Mouse (Mus musculus): Measurements from ENCODE around the gene Ehd1. TPM values are rescaled to one million over a fixed set of nuclear protein-coding genes. Genes with fewer than 3 reads are reported as not detected.

Ehd1 gene
- 50.9 and 58.1 TPM in 2 replicates for polyA plus RNA-seq (2014; fragmentation: Nextera tagmentation; extraction: Ambion mirVana)

DNA sequence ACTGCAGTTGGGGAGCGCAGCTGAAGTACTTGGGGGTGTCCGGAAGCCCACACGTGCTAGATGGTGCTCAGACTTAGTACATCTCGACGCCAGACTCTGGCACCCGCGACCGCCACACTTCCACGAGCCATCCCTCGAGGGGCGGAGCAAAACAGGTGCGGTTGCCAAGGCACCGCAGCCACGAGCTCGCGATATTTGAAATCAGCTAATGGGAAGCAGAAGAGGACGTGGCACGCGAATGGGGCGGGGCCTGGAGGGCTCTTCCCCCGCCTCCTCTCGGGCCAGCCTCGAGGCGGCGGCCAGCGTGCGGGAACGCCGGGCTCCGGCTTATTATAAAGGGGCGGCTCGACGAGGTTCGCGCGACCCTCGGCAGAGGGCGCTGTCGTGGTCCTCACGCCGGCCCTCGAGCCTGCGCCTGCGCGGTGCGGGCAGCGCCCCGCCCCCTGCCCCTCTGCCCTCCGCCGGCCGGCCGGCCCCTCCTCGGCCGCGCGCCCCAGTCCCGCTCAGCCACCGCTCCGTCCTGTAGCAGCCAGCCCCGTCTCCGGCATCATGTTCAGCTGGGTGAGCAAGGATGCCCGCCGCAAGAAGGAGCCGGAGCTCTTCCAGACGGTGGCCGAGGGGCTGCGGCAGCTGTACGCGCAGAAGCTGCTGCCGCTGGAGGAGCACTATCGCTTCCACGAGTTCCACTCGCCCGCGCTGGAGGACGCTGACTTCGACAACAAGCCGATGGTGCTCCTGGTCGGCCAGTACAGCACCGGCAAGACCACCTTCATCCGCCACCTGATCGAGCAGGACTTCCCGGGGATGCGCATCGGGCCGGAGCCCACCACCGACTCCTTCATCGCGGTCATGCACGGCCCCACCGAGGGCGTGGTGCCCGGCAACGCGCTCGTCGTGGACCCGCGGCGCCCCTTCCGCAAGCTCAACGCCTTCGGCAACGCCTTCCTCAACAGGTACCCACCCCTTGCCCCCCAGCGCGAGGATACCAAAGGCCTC is at the start of gene Ehd1:
Gene Ehd1 (plus strand): TSS at position 300 of the 996 bp plus-strand sequence.
- peaks cover 5% of the 10 kb centered on the region for H3K4me1 ChIP-seq (ENCODE audit: control insufficient read depth, insufficient read depth, low read length)
- ATAC-seq (replicated peaks; ENCODE audit: insufficient number of reproducible peaks, low FRiP score, low TSS enrichment, low read depth) (peak; percentile 89), DNase-seq (ENCODE audit: low spot score) (peak; percentile 98)
- H3K4me2 ChIP-seq (ENCODE audit: low read depth, low read length): peak within 1 kb of the TSS; percentile 93
- WGBS: under 1% methylated on average over 105 of the region's 106 CpGs
- H3K27ac ChIP-seq (replicated peaks; ENCODE audit: low read depth, low read length): peak within 1 kb of the TSS; percentile 62
- H3K27me3 ChIP-seq (ENCODE audit: control insufficient read depth, insufficient read depth, low read length): no peaks in the 10 kb centered on the region
- peak within 1 kb of the TSS; percentile 83 for H3K9ac ChIP-seq (replicated peaks; ENCODE audit: low read length)
- no peaks in the 10 kb centered on the region for H3K9me3 ChIP-seq (replicated peaks; ENCODE audit: control insufficient read depth, low read length)
- H3K36me3 ChIP-seq (replicated peaks; ENCODE audit: control insufficient read depth, insufficient read depth, low read depth, low read length): peaks cover 4% of the 10 kb centered on the region
- H3K4me3 ChIP-seq (ENCODE audit: low read depth, low read length): peak within 1 kb of the TSS; percentile 83

DNA sequence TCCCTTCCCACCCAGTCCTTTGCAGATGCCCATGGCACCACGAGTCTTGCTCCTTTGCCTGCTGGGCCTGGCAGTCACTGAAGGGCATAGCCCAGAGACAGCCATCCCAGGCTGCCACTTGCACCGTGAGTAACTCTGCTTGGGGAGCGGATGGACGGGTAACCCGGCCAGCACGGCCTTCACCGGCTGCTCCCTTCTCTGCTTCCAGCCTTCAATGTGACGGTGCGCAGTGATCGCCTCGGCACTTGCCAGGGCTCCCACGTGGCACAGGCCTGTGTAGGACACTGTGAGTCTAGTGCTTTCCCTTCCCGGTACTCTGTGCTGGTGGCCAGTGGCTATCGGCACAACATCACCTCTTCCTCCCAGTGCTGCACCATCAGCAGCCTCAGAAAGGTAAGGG is 49.8 kb upstream of the Ehd1 start:
- no peak overlapping the region for H3K9ac ChIP-seq (replicated peaks; ENCODE audit: low read length)
- H3K4me3 ChIP-seq (ENCODE audit: low read depth, low read length): no peak overlapping the region
- DNase-seq (ENCODE audit: low spot score) (no peak), ATAC-seq (replicated peaks; ENCODE audit: insufficient number of reproducible peaks, low FRiP score, low TSS enrichment, low read depth) (0 out of 2 replicates have a peak, but pooled peaks have one; percentile 32)
- no peaks in the 10 kb centered on the region for H3K4me1 ChIP-seq (ENCODE audit: control insufficient read depth, insufficient read depth, low read length)
- no peaks in the 10 kb centered on the region for H3K9me3 ChIP-seq (replicated peaks; ENCODE audit: control insufficient read depth, low read length)
- peaks cover 2% of the 10 kb centered on the region; the same call in 1 of the 2 replicates for H3K36me3 ChIP-seq (replicated peaks; ENCODE audit: control insufficient read depth, insufficient read depth, low read depth, low read length)
- WGBS: 86% methylated on average over 14 of the region's 14 CpGs
- no peak overlapping the region for H3K27ac ChIP-seq (replicated peaks; ENCODE audit: low read depth, low read length)
- H3K27me3 ChIP-seq (ENCODE audit: control insufficient read depth, insufficient read depth, low read length): no peaks in the 10 kb centered on the region
- no peak overlapping the region for H3K4me2 ChIP-seq (ENCODE audit: low read depth, low read length)

DNA sequence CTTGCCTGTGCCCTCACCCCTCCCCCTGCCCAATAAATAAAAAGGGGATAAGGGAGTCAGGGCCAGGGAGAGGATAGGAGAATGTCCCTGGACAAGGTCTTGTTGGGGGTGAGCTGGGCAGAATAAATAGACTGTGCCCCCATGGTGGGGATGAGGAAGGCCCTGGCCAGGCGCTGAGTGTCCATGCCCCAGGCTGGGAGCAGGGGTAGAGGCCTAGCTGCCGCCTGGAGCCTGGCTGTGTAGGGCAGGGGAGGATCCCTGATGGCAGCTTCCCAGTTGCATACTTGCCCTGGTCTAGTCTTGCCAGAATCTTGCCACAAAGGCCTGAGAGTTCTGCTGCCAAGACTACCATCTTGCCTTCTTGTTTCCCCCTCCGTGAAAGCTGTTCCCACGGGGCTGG is 48.7 kb upstream of the Ehd1 start:
- H3K27ac ChIP-seq (replicated peaks; ENCODE audit: low read depth, low read length): no peak overlapping the region
- no peaks in the 10 kb centered on the region for H3K9me3 ChIP-seq (replicated peaks; ENCODE audit: control insufficient read depth, low read length)
- no peak overlapping the region for H3K4me2 ChIP-seq (ENCODE audit: low read depth, low read length)
- 79% methylated on average over 4 of the region's 4 CpGs for WGBS
- no peak overlapping the region for H3K4me3 ChIP-seq (ENCODE audit: low read depth, low read length)
- H3K27me3 ChIP-seq (ENCODE audit: control insufficient read depth, insufficient read depth, low read length): no peaks in the 10 kb centered on the region
- peaks cover 2% of the 10 kb centered on the region; the same call in 1 of the 2 replicates for H3K36me3 ChIP-seq (replicated peaks; ENCODE audit: control insufficient read depth, insufficient read depth, low read depth, low read length)
- H3K4me1 ChIP-seq (ENCODE audit: control insufficient read depth, insufficient read depth, low read length): no peaks in the 10 kb centered on the region
- ATAC-seq (replicated peaks; ENCODE audit: insufficient number of reproducible peaks, low FRiP score, low TSS enrichment, low read depth) (no peak), DNase-seq (ENCODE audit: low spot score) (no peak)
- H3K9ac ChIP-seq (replicated peaks; ENCODE audit: low read length): no peak overlapping the region

DNA sequence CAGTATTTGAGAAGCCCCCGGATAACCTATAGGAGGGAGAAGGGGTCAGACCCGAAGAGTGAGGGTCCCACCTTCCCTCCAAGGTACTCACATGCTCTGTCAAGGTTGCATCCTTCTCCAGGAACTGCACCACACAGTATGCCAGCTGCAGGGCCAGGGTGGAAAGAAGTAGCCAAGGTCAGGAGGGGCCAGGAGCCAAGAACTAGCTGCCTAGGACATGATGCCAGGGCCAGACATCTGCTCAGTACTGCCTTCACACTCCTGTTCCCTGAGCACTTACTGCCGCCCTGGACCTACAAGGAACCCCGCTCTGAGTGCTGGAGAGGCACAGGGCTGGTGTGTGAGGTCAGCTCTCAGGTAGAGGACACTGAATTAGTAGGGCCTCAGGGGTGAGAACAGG is 46.1 kb upstream of the Ehd1 start:
- H3K9me3 ChIP-seq (replicated peaks; ENCODE audit: control insufficient read depth, low read length): no peaks in the 10 kb centered on the region
- DNase-seq (ENCODE audit: low spot score): no peak
- H3K4me2 ChIP-seq (ENCODE audit: low read depth, low read length): no peak overlapping the region
- H3K9ac ChIP-seq (replicated peaks; ENCODE audit: low read length): no peak overlapping the region
- H3K4me3 ChIP-seq (ENCODE audit: low read depth, low read length): no peak overlapping the region
- H3K4me1 ChIP-seq (ENCODE audit: control insufficient read depth, insufficient read depth, low read length): peaks cover 3% of the 10 kb centered on the region; the same call in 1 of the 2 replicates
- no peaks in the 10 kb centered on the region for H3K27me3 ChIP-seq (ENCODE audit: control insufficient read depth, insufficient read depth, low read length)
- H3K36me3 ChIP-seq (replicated peaks; ENCODE audit: control insufficient read depth, insufficient read depth, low read depth, low read length): peaks cover 2% of the 10 kb centered on the region; the same call in 1 of the 2 replicates
- no peak overlapping the region for H3K27ac ChIP-seq (replicated peaks; ENCODE audit: low read depth, low read length)
- 82% methylated on average over 4 of the region's 4 CpGs for WGBS
- no peak for ATAC-seq (replicated peaks; ENCODE audit: insufficient number of reproducible peaks, low FRiP score, low TSS enrichment, low read depth)

DNA sequence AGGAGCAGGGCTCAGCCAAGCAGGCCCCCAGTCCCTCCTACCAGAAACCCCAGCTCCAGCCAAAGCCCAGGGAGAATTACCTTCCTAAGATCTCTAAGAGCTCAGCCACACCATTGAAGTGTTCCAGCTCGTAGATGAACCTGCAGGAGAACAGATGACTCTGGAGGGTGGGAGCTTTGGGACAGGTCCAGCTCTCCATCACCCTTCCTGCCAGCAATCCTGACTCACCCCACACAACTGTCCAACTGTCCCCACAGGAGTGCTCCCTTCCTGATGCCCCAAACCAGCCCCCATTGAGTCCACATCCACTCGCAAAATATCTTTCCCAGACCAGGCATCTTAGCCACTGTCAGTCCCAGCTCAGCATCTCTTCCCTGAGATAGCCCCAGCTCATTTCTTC is 45.5 kb upstream of the Ehd1 start:
- Histone ChIP-seq H3K9me3 (replicated peaks; ENCODE audit: control insufficient read depth, low read length) (no peaks in the 10 kb centered on the region), H3K4me1 (ENCODE audit: control insufficient read depth, insufficient read depth, low read length) (peaks cover 3% of the 10 kb centered on the region; the same call in 1 of the 2 replicates), H3K27ac (replicated peaks; ENCODE audit: low read depth, low read length) (no peak overlapping the region), H3K4me2 (ENCODE audit: low read depth, low read length) (no peak overlapping the region), H3K9ac (replicated peaks; ENCODE audit: low read length) (no peak overlapping the region), H3K4me3 (ENCODE audit: low read depth, low read length) (no peak overlapping the region), H3K36me3 (replicated peaks; ENCODE audit: control insufficient read depth, insufficient read depth, low read depth, low read length) (peaks cover 2% of the 10 kb centered on the region; the same call in 1 of the 2 replicates), H3K27me3 (ENCODE audit: control insufficient read depth, insufficient read depth, low read length) (no peaks in the 10 kb centered on the region)
- DNase-seq (ENCODE audit: low spot score): no peak
- no peak for ATAC-seq (replicated peaks; ENCODE audit: insufficient number of reproducible peaks, low FRiP score, low TSS enrichment, low read depth)
- WGBS: 68% methylated on average over 2 of the region's 2 CpGs

DNA sequence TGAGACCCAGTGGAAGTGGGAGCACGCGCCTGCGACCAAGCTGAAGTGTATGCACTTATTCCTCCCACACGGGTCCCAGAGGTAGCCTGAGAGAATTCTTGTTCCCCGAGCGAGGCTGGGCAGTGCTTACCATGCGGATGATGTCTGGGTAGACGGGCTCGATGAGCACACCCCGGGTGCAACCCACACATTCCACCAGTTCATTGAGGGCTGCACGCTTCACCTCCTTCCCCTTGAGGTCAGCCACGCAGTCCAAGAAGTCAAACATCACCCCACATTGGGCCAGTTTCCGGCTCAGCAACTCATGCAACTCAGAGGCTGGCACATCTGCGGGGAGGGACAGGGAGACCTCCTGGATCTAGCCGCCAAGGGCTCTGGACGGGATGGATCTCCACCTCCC is 42.9 kb upstream of the Ehd1 start:
- peaks cover 2% of the 10 kb centered on the region; the same call in 1 of the 2 replicates for H3K36me3 ChIP-seq (replicated peaks; ENCODE audit: control insufficient read depth, insufficient read depth, low read depth, low read length)
- H3K27ac ChIP-seq (replicated peaks; ENCODE audit: low read depth, low read length): no peak overlapping the region
- no peak overlapping the region for H3K4me3 ChIP-seq (ENCODE audit: low read depth, low read length)
- ATAC-seq (replicated peaks; ENCODE audit: insufficient number of reproducible peaks, low FRiP score, low TSS enrichment, low read depth): no peak
- no peak overlapping the region for H3K9ac ChIP-seq (replicated peaks; ENCODE audit: low read length)
- WGBS: 89% methylated on average over 16 of the region's 16 CpGs
- no peak overlapping the region for H3K4me2 ChIP-seq (ENCODE audit: low read depth, low read length)
- peaks cover 3% of the 10 kb centered on the region; the same call in 1 of the 2 replicates for H3K4me1 ChIP-seq (ENCODE audit: control insufficient read depth, insufficient read depth, low read length)
- DNase-seq (ENCODE audit: low spot score): no peak
- no peaks in the 10 kb centered on the region for H3K27me3 ChIP-seq (ENCODE audit: control insufficient read depth, insufficient read depth, low read length)
- H3K9me3 ChIP-seq (replicated peaks; ENCODE audit: control insufficient read depth, low read length): no peaks in the 10 kb centered on the region

DNA sequence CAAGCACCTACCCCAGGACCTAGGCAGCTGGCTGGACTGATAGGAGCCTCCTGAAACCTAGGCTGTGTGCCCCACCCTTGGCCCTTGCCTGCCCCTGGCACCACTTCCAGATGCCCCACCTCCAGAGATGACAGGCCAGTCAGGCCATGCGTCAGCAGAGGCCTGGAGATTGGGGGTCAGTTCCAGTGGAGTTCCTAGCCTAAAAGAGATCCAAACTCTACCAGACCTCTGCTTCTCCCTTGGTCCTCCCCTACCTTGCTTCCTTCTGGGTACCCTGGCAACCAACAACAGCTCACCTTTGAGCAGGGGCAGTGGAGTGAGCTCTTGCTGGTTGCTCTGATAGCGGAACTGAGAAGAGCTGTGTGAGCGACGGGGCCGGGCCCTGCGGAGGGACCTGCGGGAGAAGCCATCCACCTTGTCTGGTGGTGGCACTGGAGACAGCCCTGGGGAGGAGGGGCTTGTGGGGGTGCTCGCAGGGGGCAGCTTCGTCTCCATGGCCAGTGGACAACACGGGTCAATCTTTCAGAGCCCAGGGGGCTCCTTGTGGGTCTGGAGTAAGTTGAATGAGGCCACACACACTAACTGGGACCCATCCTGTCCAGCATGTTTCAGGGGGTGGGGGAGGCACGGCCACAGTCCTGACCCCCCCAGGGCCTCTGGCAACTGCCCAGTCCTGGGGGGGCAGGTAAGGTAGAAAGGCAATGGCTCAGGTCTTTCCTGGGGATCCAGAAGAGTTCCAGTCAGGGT is 42.0 kb upstream of the Ehd1 start:
- Histone ChIP-seq H3K27me3 (ENCODE audit: control insufficient read depth, insufficient read depth, low read length) (no peaks in the 10 kb centered on the region), H3K27ac (replicated peaks; ENCODE audit: low read depth, low read length) (no peak overlapping the region), H3K36me3 (replicated peaks; ENCODE audit: control insufficient read depth, insufficient read depth, low read depth, low read length) (peaks cover 2% of the 10 kb centered on the region; the same call in 1 of the 2 replicates), H3K4me2 (ENCODE audit: low read depth, low read length) (peak overlapping the region; percentile 89), H3K4me1 (ENCODE audit: control insufficient read depth, insufficient read depth, low read length) (peaks cover 3% of the 10 kb centered on the region; the same call in 1 of the 2 replicates), H3K9me3 (replicated peaks; ENCODE audit: control insufficient read depth, low read length) (no peaks in the 10 kb centered on the region), H3K4me3 (ENCODE audit: low read depth, low read length) (peak overlapping the region; percentile 79), H3K9ac (replicated peaks; ENCODE audit: low read length) (peak overlapping the region; percentile 80)
- 67% methylated on average over 11 of the region's 11 CpGs for WGBS
- DNase-seq (ENCODE audit: low spot score) (no peak), ATAC-seq (replicated peaks; ENCODE audit: insufficient number of reproducible peaks, low FRiP score, low TSS enrichment, low read depth) (no peak)
